Mouse (Mus musculus) liver, adult (tissue): ENCODE results near the gene Rps16.

Source experiments
- GATA4 ChIP-seq: IDR thresholded peaks from 2 replicates; pipeline ENCODE4 v1.6.1; 2014; ENCODE audit warnings: mild to moderate bottlenecking, low read length; ENCODE audit not compliant: insufficient replicate concordance

Rps16 gene

GRCm38 (mm10) chr7:28338108-28338998 is 12.1 kb upstream of the Rps16 start, which contains the start of gene Supt5:
Supt5 (minus strand) TSS chr7:28338746.
- peak; percentile 33; the same call in 1 of the 2 replicates for TF ChIP-seq GATA4

GRCm38 (mm10) chr7:28339213-28339917 is 11.1 kb upstream of the Rps16 start:
- no peak for TF ChIP-seq GATA4

- no peak for TF ChIP-seq GATA4
Observed at GRCm38 (mm10) chr7:28341381-28341780, 9.1 kb upstream of the Rps16 start.

GRCm38 (mm10) chr7:28344637-28345036 is 5.8 kb upstream of the Rps16 start:
- TF ChIP-seq GATA4 = no peak

GRCm38 (mm10) chr7:28347746-28348145 is 2.7 kb upstream of the Rps16 start:
- TF ChIP-seq GATA4 = peak; percentile 41; the same call in 1 of the 2 replicates

- no peak for TF ChIP-seq GATA4
Observed at GRCm38 (mm10) chr7:28348601-28349000, 1.9 kb upstream of the Rps16 start.

- no peak for TF ChIP-seq GATA4
Observed at GRCm38 (mm10) chr7:28351676-28352191, 1.3 kb downstream of the Rps16 start.

- TF ChIP-seq GATA4 = no peak
Observed at GRCm38 (mm10) chr7:28353267-28353666, 2.8 kb downstream of the Rps16 start.

GRCm38 (mm10) chr7:28354113-28354581 is 3.7 kb downstream of the Rps16 start:
- TF ChIP-seq GATA4 = no peak

- no peak for TF ChIP-seq GATA4
Observed at GRCm38 (mm10) chr7:28354596-28354995, 4.1 kb downstream of the Rps16 start.

- TF ChIP-seq GATA4 = no peak
Observed at GRCm38 (mm10) chr7:28355221-28355620, 4.8 kb downstream of the Rps16 start.

- TF ChIP-seq GATA4 = no peak
Observed at GRCm38 (mm10) chr7:28356981-28357380, 6.5 kb downstream of the Rps16 start.

- TF ChIP-seq GATA4 = no peak
Observed at GRCm38 (mm10) chr7:28357984-28358383, 7.5 kb downstream of the Rps16 start.

GRCm38 (mm10) chr7:28358431-28358830 is 8.0 kb downstream of the Rps16 start:
- TF ChIP-seq GATA4 = no peak

GRCm38 (mm10) chr7:28359854-28360253 is 9.4 kb downstream of the Rps16 start:
- no peak for TF ChIP-seq GATA4

GRCm38 (mm10) chr7:28360291-28360690 is 9.8 kb downstream of the Rps16 start:
- TF ChIP-seq GATA4 = no peak
